Mouse (Mus musculus): Measurements from ENCODE around the gene Rps10.

GRCm38 (mm10) chr17:27685550-27685913, 49.1 kb upstream of the Rps10 start:
- TF ChIP-seq GATA1 (IDR thresholded peaks at IDR 0.05; ENCODE audit: borderline replicate concordance, low read length) (no peak), FLI1 (IDR thresholded peaks at IDR 0.05; ENCODE audit: low read length) (no peak)

Measured in megakaryocyte, embryonic 14.5 days (primary cell).